Mouse (Mus musculus): ENCODE measurements at regions not wholly inside any gene's neighbourhood (a gene's known extent, or its start where the extent isn't known, plus 50 kb on each side); places are given as distances from the start of the nearest gene placed in this dataset.

DNA sequence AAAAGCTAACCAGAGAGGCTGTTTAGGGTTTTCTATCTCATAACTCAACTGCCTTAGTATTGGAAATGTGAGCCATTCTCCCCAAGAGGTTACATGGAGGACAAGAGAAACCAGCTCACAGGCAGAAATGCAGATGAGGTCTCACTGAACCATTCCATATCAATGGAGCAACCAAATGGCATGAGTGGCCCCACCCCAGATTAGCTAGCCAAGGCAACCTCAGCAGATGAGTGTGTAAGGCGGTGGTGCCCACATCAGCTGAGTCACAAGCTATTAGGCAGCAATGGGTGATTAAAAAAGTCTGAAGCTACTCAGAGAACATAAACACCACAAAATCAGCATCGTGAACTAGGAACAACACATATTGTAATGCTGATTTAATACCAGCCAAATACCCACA, 133.2 kb downstream of the Lpin1 start:
- TF ChIP-seq POLR2A (IDR thresholded peaks at IDR 0.05; ENCODE audit: borderline replicate concordance, extremely low read depth, insufficient read depth, insufficient read length, poor library complexity, severe bottlenecking) (no peak), CTCF (IDR thresholded peaks at IDR 0.05; ENCODE audit: borderline replicate concordance, extremely low read depth, insufficient read depth, insufficient read length) (no peak)

Measured in brain, embryonic 14.5 days (tissue).